Mouse (Mus musculus): ENCODE data around the gene Mkrn1. TPM values are rescaled to one million over a fixed set of nuclear protein-coding genes. Genes with fewer than 3 reads are reported as not detected.

Gene Mkrn1
- polyA plus RNA-seq, 1 experiment: 111 TPM

Other genes starting within 250 kb of the Mkrn1 start
- gene Kdm7a, start 213.7 kb downstream of the Mkrn1 start, polyA plus RNA-seq (2012; rRNA removed): 3.2 and 5.6 TPM in 2 replicates
- 19.6 and 21.4 TPM in 2 replicates for gene Slc37a3, start 42.8 kb downstream of the Mkrn1 start, polyA plus RNA-seq (2012; rRNA removed)
- 15.6 and 19.7 TPM in 2 replicates for gene Rab19, start 39.3 kb downstream of the Mkrn1 start, polyA plus RNA-seq (2012; rRNA removed)
- gene Dennd2a, start 137.4 kb upstream of the Mkrn1 start, polyA plus RNA-seq (2012; rRNA removed): 3.5 and 4.5 TPM in 2 replicates
- gene Adck2, start 153.4 kb upstream of the Mkrn1 start, polyA plus RNA-seq (2012; rRNA removed): 11.5 and 12.8 TPM in 2 replicates
- gene Gm42420, start 165.3 kb upstream of the Mkrn1 start, polyA plus RNA-seq (2012; rRNA removed): 2.6 and 3.6 TPM in 2 replicates
- 301 and 321 TPM in 2 replicates for gene Ndufb2, start 172.1 kb upstream of the Mkrn1 start, polyA plus RNA-seq (2012; rRNA removed)